Mouse (Mus musculus): Measurements from ENCODE around the gene Coa5. TPM values are rescaled to one million over a fixed set of nuclear protein-coding genes. Genes with fewer than 3 reads are reported as not detected.

The Coa5 gene
- total RNA-seq, 2 experiments from 2014 or later: 63.5 to 64.2 TPM

DNA sequence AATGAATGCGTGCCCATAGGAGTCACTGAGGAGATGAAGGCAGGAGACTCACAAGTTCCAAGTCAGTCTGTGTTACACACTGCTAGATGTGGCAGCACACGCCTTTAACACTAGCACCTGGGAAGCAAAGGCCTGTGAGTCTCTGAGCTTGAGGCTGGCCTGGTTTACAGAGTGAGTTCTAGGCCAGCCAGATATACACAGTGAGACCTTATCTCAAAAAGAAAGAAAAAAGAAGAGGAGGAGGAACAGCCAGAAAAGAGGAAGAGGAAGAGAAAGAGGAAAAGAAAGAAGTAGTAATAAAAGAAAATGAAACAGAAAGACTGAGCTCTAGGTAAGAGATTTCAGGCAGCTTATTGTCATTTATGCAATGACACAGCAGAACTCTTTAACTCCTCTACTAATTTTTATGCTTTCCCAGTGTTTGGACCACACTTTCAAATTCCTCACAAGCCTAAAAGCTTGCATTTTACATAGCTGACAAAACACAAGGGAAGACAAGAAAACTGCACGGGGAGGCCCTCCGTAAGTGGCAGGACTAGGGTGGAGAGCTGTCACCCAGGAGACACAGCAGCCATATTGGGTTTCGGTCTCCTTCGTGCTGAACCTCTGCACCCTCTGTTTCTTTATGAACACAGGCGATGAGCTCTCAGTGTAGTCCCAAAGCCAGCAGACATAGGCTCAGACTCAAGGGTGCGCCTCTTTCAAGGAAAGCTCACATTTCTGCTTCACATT, 2.6 kb downstream of the Coa5 start:
- Histone ChIP-seq H3K4me3 (no peak overlapping the region), H3K27ac (no peak overlapping the region)
- no peak for TF ChIP-seq CTCF (IDR thresholded peaks at IDR 0.05)
- DNase-seq (ENCODE audit: extremely low spot score in 1 of 2, low spot score in 2 of 2): no peak
- intact Hi-C loops (cut with DNase I): no loop called here

DNA sequence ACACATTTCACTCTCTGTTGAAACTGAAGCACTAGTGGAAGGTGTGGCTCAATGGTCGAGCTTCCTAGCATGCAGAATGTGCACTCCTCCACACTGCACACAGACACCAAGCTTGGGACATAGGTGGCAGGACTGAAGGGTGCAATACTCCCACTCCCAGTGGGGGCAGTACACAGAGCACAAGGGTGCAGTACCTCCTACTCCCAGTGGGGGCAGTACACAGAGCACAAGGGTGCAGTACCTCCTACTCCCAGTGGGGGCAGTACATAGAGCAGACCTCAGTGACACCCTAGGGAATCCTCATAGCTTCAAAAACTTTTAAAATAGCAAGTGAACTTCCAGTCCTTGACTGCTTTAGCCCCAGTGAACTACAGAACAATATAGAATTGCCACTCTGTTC, 10.5 kb downstream of the Coa5 start:
- intact Hi-C loops (cut with DNase I): no loop called here
- DNase-seq (ENCODE audit: extremely low spot score in 1 of 2, low spot score in 2 of 2): peak; percentile 24 to 39
- Histone ChIP-seq H3K27ac (no peak overlapping the region), H3K4me3 (no peak overlapping the region)
- peak; percentile 89 for TF ChIP-seq CTCF (IDR thresholded peaks at IDR 0.05)

DNA sequence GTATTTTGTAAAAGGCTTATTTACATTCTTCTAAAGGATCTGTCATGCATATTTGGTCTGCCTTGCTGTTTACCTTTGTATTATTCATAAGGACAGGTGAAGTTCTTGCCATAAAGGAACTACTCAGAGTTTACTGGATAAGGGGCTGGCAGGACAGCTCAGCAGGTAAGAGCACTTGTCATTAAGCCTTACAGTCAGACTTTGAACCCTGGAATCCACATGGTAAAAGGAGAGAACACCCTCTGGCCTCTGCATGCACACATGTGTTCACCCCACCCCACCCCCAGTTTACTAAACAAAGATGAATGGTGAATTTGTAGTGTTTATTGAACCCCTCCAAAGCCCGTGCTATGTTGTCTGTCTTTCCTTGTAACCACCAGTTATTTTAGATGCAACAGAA, 14.5 kb downstream of the Coa5 start:
- intact Hi-C loops (cut with DNase I): no loop called here
- TF ChIP-seq CTCF (IDR thresholded peaks at IDR 0.05): no peak
- DNase-seq (ENCODE audit: extremely low spot score in 1 of 2, low spot score in 2 of 2): no peak
- Histone ChIP-seq H3K4me3 (no peak overlapping the region), H3K27ac (no peak overlapping the region)

DNA sequence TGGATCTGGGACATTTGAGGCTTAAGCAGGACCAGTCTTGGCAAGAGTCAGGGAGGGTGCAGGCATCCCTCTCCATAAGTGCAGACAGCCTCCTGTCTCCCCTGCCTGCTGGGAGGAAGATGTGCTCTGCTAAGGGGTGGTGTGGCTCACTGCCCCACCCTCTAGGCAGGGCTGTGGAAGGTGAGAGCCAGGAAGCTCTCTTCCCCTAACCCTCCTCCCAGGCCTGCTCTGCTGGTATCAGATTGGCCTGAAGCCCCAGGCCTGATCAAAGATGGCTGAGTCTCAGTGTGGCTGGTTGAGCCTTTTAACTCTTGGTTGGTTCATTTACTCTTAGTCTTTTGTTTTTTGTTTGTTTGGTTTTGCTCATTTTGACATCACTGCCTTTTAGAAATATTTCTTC, 20.3 kb downstream of the Coa5 start:
- TF ChIP-seq CTCF (IDR thresholded peaks at IDR 0.05): no peak
- intact Hi-C loops (cut with DNase I): loop anchor here (10.0 kb wide), 1 partner anchor 675 kb away; no protein-coding TSS in a partner anchor
- H3K4me3 ChIP-seq: no peak overlapping the region
- DNase-seq (ENCODE audit: extremely low spot score in 1 of 2, low spot score in 2 of 2): no peak
- H3K27ac ChIP-seq: no peak overlapping the region

DNA sequence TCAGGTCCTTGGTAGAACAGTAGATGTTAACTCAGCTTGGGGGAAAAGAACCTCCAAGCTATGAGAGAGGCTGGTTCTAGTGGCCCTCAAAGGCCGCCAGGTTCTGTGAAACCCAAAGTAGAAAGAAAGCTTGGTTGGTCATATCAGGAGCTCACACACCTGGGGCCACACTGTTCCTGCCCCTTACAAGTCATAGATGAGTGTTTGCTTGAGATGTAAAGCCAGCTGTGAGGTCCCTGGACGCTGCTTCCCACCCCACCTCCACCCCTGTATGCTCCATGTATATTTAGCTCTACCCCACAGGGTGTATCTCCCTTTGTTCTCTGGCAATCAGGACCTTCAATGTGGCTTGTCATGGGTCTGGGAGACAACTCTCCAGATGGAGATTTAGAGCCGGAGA, 21.2 kb downstream of the Coa5 start:
- H3K4me3 ChIP-seq: no peak overlapping the region
- DNase-seq (ENCODE audit: extremely low spot score in 1 of 2, low spot score in 2 of 2): no peak
- intact Hi-C loops (cut with DNase I): loop anchor here (10.0 kb wide), 1 partner anchor 674 kb away; no protein-coding TSS in a partner anchor
- H3K27ac ChIP-seq: no peak overlapping the region
- TF ChIP-seq CTCF (IDR thresholded peaks at IDR 0.05): no peak

DNA sequence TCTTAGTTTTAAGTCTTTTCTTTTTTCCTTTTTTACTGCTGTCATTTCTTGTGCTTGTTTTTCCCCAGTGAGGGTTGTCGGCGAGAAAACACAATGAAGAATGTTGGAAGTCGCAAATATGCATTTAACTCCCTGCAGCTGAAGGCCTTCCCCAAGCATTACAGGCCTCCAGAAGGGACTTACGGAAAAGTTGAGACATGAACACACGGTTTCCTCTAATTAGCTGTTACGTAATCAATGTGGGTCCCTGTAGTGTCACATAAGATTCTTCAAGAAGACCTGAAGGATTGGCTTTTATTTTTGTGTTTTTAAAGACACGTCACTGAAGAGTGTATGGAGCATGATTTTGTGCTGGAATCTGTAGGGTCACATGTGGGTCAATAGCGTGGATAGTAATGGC, 21.8 kb downstream of the Coa5 start:
- no peak for TF ChIP-seq CTCF (IDR thresholded peaks at IDR 0.05)
- no peak for DNase-seq (ENCODE audit: extremely low spot score in 1 of 2, low spot score in 2 of 2)
- Histone ChIP-seq H3K27ac (no peak overlapping the region), H3K4me3 (no peak overlapping the region)
- intact Hi-C loops (cut with DNase I): loop anchor here (10.0 kb wide), 1 partner anchor 673 kb away; no protein-coding TSS in a partner anchor

DNA sequence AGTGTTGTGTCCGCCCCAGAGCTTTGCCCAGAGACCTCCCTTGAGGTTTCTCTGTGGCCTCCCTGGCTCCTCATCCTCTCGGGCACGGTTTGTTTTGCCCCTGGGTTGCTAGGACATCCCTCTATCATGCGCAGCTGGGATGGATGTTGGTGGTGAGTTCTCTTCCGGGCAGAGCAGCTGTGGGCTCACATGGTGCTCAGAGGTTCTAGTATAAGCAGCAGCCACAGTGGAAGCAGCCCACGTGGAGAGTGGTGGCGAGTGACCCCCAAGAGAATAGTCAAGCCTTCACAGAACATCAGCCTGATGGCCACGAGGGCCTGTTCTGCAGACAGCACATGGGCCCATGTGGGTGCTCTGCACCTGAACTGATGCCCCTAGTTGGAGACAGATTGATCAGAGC, 22.7 kb downstream of the Coa5 start:
- Histone ChIP-seq H3K4me3 (no peak overlapping the region), H3K27ac (no peak overlapping the region)
- intact Hi-C loops (cut with DNase I): loop anchor here (10.0 kb wide), 1 partner anchor 672 kb away; no protein-coding TSS in a partner anchor
- DNase-seq (ENCODE audit: extremely low spot score in 1 of 2, low spot score in 2 of 2): no peak
- no peak for TF ChIP-seq CTCF (IDR thresholded peaks at IDR 0.05)

DNA sequence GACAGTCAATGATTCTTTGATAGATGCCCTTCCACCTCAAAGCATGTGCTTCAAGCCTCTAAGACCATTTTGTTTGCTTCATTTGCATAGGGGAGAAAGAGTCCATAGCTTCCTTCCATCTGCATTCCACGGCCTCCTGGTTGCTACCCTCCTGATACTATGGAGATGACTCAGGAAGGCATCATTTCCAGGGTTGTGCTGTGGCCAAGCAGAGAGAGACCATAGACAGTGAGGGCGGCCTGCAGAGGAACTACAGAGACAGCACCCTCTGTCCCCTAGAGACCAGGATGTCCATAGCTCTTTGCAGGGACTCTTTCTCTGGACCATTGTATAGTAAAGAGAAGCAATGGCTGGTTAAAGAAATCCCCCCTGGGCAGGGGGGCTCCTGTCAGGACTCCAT, 24.8 kb downstream of the Coa5 start:
- H3K27ac ChIP-seq: no peak overlapping the region
- TF ChIP-seq CTCF (IDR thresholded peaks at IDR 0.05): no peak

DNA sequence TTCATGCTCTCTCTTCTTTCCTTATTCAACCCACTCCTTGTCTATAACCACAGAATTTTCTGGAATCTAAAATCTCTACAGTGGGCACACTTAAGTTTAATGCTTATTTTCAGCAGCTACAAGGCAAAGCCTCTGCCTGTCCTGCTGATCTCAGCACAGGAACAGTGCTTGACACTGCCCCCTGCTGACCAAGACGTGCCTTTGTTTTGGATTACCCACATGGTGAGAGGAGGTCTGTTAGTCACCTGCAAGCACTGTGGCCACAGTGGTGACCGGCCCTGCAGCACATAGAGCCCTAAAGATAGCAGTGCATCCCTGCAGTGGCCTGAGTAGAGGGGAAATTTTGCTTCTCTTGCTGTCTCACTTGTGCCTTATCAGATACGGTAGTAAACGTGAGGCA, 28.2 kb downstream of the Coa5 start:
- Histone ChIP-seq H3K4me3 (no peak overlapping the region), H3K27ac (no peak overlapping the region)
- peak; percentile 51 to 53 for DNase-seq (ENCODE audit: extremely low spot score in 1 of 2, low spot score in 2 of 2)
- intact Hi-C loops (cut with DNase I): loop anchor here (1.0 to 10.0 kb wide), 2 partner anchors 129 to 667 kb away; no protein-coding TSS in a partner anchor
- peak; percentile 79 for TF ChIP-seq CTCF (IDR thresholded peaks at IDR 0.05)

More for the DNA sequence above, 24.8 kb downstream of the Coa5 start:
- DNase-seq (ENCODE audit: extremely low spot score in 1 of 2, low spot score in 2 of 2): no peak
- intact Hi-C loops (cut with DNase I): loop anchor here (10.0 kb wide), 1 partner anchor 670 kb away; no protein-coding TSS in a partner anchor
- no peak overlapping the region for H3K4me3 ChIP-seq

DNA sequence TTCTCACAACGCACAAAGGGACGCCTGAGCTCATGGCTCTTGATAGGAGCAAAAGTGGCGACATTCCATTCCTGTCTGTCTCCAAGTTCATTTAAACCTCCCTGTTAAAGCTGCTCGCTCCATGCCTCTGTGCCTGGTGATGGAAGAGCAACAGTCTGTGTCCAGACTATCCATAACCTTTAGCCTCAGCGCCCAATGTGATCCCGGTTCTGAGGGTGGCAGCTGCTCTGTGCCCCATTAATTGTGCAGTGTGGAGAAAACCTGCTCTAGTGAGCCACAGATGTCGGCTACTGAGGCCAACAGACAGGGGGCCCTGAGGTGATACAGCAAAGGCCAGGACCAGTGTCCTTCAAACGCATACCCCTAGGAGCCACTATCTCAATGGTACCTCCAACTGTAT, 30.2 kb downstream of the Coa5 start:
- intact Hi-C loops (cut with DNase I): loop anchor here (10.0 kb wide), 1 partner anchor 665 kb away; no protein-coding TSS in a partner anchor
- no peak for DNase-seq (ENCODE audit: extremely low spot score in 1 of 2, low spot score in 2 of 2)
- no peak overlapping the region for H3K27ac ChIP-seq
- TF ChIP-seq CTCF (IDR thresholded peaks at IDR 0.05): no peak
- no peak overlapping the region for H3K4me3 ChIP-seq

DNA sequence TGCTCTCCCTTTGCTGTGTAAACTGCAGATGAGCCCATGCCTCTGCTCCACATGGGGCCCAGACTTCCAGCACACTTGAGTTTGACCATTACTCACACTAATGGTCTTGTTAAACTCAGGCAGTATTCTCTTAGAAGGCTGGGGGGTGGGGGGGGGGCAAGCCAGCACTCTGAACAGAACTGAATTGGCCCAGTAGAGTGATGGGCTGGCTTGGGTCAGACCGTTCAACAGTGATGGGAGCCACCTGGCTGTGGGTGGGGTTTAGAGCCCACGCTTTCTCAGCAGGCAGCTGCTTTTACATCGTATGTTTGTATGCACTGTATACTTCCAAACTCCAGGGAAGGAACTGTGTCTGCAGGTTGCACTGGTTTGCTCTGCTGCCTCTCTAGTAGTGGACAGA, 30.9 kb downstream of the Coa5 start:
- DNase-seq (ENCODE audit: extremely low spot score in 1 of 2, low spot score in 2 of 2): no peak
- no peak overlapping the region for H3K27ac ChIP-seq

DNA sequence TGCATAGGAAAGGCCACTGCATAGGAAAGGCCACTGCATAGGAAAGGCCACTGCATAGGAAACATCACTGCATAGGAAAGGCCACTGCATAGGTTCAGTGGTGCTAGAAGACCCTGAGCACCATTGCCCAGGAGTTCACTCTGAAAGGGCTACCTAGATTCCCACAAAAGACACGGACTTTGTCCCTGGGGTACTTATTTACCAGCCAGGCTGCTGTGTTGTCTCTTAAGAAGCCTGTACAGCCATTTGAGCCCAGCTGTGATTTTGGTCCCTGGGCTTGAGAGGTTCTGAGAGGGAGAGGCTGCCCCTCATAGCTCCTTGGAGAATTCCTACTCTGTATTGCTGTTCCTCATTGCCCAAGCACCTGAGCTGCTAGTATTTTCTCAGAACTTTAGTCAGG, 33.4 kb downstream of the Coa5 start:
- Histone ChIP-seq H3K4me3 (no peak overlapping the region), H3K27ac (no peak overlapping the region)
- intact Hi-C loops (cut with DNase I): no loop called here
- no peak for DNase-seq (ENCODE audit: extremely low spot score in 1 of 2, low spot score in 2 of 2)
- TF ChIP-seq CTCF (IDR thresholded peaks at IDR 0.05): no peak

More for the DNA sequence above, 30.9 kb downstream of the Coa5 start:
- TF ChIP-seq CTCF (IDR thresholded peaks at IDR 0.05): no peak
- intact Hi-C loops (cut with DNase I): no loop called here
- H3K4me3 ChIP-seq: no peak overlapping the region

DNA sequence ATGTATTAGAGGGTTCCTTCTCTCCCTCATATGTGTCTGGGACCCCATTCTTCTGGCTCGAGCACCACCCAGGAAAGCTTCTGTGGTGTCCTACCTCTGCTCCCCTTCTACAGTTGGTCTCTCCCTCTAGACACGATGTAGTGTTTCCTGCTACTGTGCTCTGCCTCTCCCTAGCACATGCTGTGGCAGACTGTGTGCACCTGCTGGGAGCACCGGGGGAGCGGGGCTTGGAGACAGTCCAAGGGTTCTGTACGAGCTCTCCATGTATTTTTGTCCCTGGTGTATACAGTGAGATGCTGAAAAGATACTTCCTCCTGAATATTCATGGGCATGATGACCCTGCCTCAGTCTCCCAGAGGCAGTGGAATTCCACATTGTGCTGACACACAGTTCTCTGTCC, 36.7 kb downstream of the Coa5 start:
- DNase-seq (ENCODE audit: extremely low spot score in 1 of 2, low spot score in 2 of 2): peak in 1 of 2 experiments; percentile 37
- H3K27ac ChIP-seq: no peak overlapping the region
- intact Hi-C loops (cut with DNase I): no loop called here
- no peak for TF ChIP-seq CTCF (IDR thresholded peaks at IDR 0.05)
- no peak overlapping the region for H3K4me3 ChIP-seq

Measured in left cerebral cortex, adult 2 months (tissue).